Mouse (Mus musculus) midbrain, embryonic 14.5 days (tissue): Measurements from ENCODE around the gene Anks1b. TPM values are rescaled to one million over a fixed set of nuclear protein-coding genes. Genes with fewer than 3 reads are reported as not detected.

ENCODE experiments used
- ATAC-seq: fragments of 200-750 bp; cut with Nextera tagmentation; 2 replicates; pipeline ENCODE4 v1.8.0; 2017; ENCODE audit warnings: moderate number of reproducible peaks, moderate library complexity; ENCODE audit not compliant: low FRiP score, low TSS enrichment
- DNase-seq: peaks from one replicate; pipeline ENCODE4 v3.0.0-alpha.2; 2015
- H3K27ac ChIP-seq: fragments of 300-500 bp; sonication (generic); replicated peaks from 2 replicates; pipeline ENCODE4 v1.5.1; 2014; ENCODE audit warnings: mild to moderate bottlenecking, low read depth, low read length, moderate library complexity
- H3K27me3 ChIP-seq: fragments of 300-500 bp; sonication (generic); 2 replicates; pipeline ENCODE4 v1.6.1; 2014; ENCODE audit warnings: low read length, control low read depth, mixed read lengths; ENCODE audit not compliant: control insufficient read depth, insufficient read depth
- H3K36me3 ChIP-seq: fragments of 300-500 bp; sonication (generic); 2 replicates; pipeline ENCODE4 v1.6.1; 2014; ENCODE audit warnings: low read length, control low read depth; ENCODE audit not compliant: control insufficient read depth, insufficient read depth
- H3K4me1 ChIP-seq: fragments of 300-500 bp; sonication (generic); 2 replicates; pipeline ENCODE4 v1.6.1; 2014; ENCODE audit warnings: mild to moderate bottlenecking, antibody characterized with exemption, low read length, control low read depth; ENCODE audit not compliant: control insufficient read depth, insufficient read depth
- H3K4me2 ChIP-seq: fragments of 300-500 bp; sonication (generic); 2 replicates; pipeline ENCODE4 v1.6.1; 2014; ENCODE audit warnings: mild to moderate bottlenecking, low read length, moderate library complexity
- H3K4me3 ChIP-seq: fragments of 300-500 bp; sonication (generic); replicated peaks from 2 replicates; pipeline ENCODE4 v1.5.1; 2014; ENCODE audit warnings: low read depth, low read length
- H3K9ac ChIP-seq: fragments of 300-500 bp; sonication (generic); replicated peaks from 2 replicates; pipeline ENCODE4 v1.6.1; 2014; ENCODE audit warnings: mild to moderate bottlenecking, low read length, moderate library complexity
- H3K9me3 ChIP-seq: fragments of 300-500 bp; sonication (generic); 2 replicates; pipeline ENCODE4 v1.6.1; 2016; ENCODE audit warnings: low read length, control low read depth, mixed read lengths; ENCODE audit not compliant: control insufficient read depth
- WGBS: fragments of 180-500 bp; shearing (Covaris S2); extraction: QIAGEN DNeasy Blood & Tissue Kit; methylation state at CpG from one replicate; pipeline ENCODE4 v1.1.7; 2014; 5-methylcytosine and 5-hydroxymethylcytosine counted together
- polyA plus RNA-seq: library from polyadenylated mRNA; unstranded; fragments of >200 nt; fragmentation: Nextera tagmentation; extraction: Ambion mirVana; gene quantifications from 2 replicates; pipeline ENCODE4 v1.2.1, GENCODE M21; 2014

Anks1b gene
- polyA plus RNA-seq, 1 experiment from 2014 or later = 73.1 TPM

- ATAC-seq (peak; percentile 96), DNase-seq (peak; percentile 90)
- H3K9ac ChIP-seq = peak overlapping the region; percentile 71
- peak overlapping the region; percentile 93 for H3K27ac ChIP-seq
- no peaks in the 10 kb centered on the region for H3K27me3 ChIP-seq
- H3K4me3 ChIP-seq = peak overlapping the region; percentile 38
- peaks cover 7% of the 10 kb centered on the region; the same call in 1 of the 2 replicates for H3K4me1 ChIP-seq
- no peaks in the 10 kb centered on the region for H3K36me3 ChIP-seq
- H3K9me3 ChIP-seq = no peaks in the 10 kb centered on the region
- peak overlapping the region; percentile 72 for H3K4me2 ChIP-seq
- 7% methylated on average over 29 of the region's 29 CpGs for WGBS
These were observed 703.1 kb downstream of the Anks1b start for GRCm38 (mm10) chr10:90576191-90577098.

DNA sequence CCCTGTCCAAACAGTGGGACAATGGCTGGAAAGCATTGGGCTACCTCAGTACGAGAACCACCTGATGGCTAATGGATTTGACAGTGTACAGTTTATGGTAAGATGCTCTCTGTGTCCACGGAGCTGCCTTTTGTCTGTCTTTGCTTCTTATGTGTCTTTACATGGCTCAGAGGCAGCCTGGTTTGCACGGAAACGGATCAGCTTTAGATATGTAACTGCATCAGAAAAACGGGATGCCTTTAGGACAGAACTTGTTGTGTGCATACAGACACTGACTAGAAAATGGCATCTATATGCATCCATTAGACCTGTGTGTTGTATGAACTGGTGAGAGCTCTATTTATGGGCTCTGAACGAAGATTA is 703.8 kb downstream of the Anks1b start:
- H3K9ac ChIP-seq = peak overlapping the region; percentile 71
- peak overlapping the region; percentile 93 for H3K27ac ChIP-seq
- H3K27me3 ChIP-seq = no peaks in the 10 kb centered on the region
- DNase-seq (peak; percentile 66), ATAC-seq (no peak; the same call in 1 of the 2 replicates)
- peak overlapping the region; percentile 38 for H3K4me3 ChIP-seq
- no peaks in the 10 kb centered on the region for H3K36me3 ChIP-seq
- H3K4me1 ChIP-seq = peaks cover 7% of the 10 kb centered on the region; the same call in 1 of the 2 replicates
- 27% methylated on average over 6 of the region's 6 CpGs for WGBS
- H3K9me3 ChIP-seq = no peaks in the 10 kb centered on the region
- peak overlapping the region; percentile 72 for H3K4me2 ChIP-seq

DNA sequence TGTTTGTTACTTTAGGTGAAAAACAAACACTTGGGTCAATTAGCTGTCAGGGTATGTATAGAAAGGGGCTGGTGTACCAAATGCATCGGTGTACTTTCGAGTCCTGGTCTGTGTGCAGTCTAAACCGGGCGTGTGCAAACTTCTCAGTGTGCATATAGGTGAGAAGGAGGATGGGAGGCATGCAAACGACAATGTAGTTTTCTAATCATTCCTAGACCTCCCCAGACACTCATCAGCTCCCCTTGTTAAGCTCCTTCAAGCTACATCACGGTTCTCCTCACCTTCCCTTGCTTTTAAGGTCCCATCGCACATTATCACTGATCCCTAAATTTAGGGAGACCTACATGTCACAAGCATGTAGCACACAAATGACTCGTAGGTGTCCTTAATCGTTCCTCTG is 704.5 kb downstream of the Anks1b start:
- DNase-seq = peak; percentile 29
- Histone ChIP-seq H3K4me1 (peaks cover 7% of the 10 kb centered on the region; the same call in 1 of the 2 replicates), H3K4me2 (peak overlapping the region; percentile 72), H3K27ac (peak overlapping the region; percentile 93), H3K27me3 (no peaks in the 10 kb centered on the region), H3K36me3 (no peaks in the 10 kb centered on the region), H3K4me3 (peak overlapping the region; percentile 38), H3K9ac (peak overlapping the region; percentile 71), H3K9me3 (no peaks in the 10 kb centered on the region)
- 78% methylated on average over 9 of the region's 9 CpGs for WGBS
- ATAC-seq = no peak

DNA sequence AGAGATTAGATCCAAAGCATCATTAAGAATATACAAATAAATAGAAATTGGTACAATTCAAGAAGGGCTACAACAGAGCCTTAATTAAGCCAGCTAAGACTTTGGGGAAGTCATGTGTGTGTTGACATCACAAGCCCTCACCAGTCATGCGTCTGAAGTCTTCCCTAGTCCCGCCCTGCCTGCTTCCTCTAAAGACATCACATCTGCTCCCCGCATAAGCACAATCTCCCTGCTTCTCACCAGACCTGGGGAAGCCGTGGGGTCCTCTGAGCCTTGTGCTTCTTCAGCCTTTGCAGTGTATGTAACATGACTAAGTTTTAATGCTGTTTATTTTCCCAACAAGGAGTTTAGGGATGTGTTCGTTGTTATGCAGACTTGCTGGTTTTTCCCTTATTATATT is 706.7 kb downstream of the Anks1b start:
- no peaks in the 10 kb centered on the region for H3K27me3 ChIP-seq
- H3K4me2 ChIP-seq = no peak overlapping the region
- ATAC-seq = no peak
- no peak overlapping the region for H3K4me3 ChIP-seq
- no peak overlapping the region for H3K9ac ChIP-seq
- H3K4me1 ChIP-seq = peaks cover 7% of the 10 kb centered on the region; the same call in 1 of the 2 replicates
- no peak for DNase-seq
- WGBS = 86% methylated on average over 5 of the region's 5 CpGs
- H3K9me3 ChIP-seq = no peaks in the 10 kb centered on the region
- H3K27ac ChIP-seq = no peak overlapping the region
- no peaks in the 10 kb centered on the region for H3K36me3 ChIP-seq

DNA sequence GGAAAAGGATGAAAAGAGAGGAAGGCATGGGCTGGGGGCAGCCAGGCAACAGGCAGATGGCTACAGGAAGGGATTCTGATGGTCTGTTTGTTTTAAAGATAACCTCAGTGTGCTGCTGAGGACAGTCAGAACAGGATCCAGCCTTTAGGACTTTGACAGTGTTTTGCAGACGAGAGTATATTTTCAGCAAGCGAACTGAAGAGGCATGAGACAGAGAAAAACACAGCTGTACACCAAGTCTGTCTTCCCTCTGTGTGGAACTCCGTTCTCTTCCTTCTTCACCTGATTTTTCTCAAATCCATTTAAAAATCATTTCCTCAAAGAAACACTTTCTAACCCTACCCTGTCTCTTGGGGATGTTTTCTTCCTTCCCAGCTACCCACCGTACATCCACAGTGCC is 710.7 kb downstream of the Anks1b start:
- Histone ChIP-seq H3K9me3 (no peaks in the 10 kb centered on the region), H3K4me2 (no peak overlapping the region), H3K9ac (no peak overlapping the region), H3K36me3 (no peaks in the 10 kb centered on the region), H3K27me3 (no peaks in the 10 kb centered on the region), H3K27ac (no peak overlapping the region), H3K4me1 (no peaks in the 10 kb centered on the region), H3K4me3 (no peak overlapping the region)
- ATAC-seq = no peak
- WGBS = 88% methylated on average over 4 of the region's 4 CpGs
- DNase-seq = no peak

- WGBS = 9% methylated on average over 3 of the region's 3 CpGs
- H3K27ac ChIP-seq = no peak overlapping the region
- DNase-seq = peak; percentile 85
These were observed 722.8 kb downstream of the Anks1b start for GRCm38 (mm10) chr10:90596142-90596541.

GRCm38 (mm10) chr10:90596576-90596975 is 723.3 kb downstream of the Anks1b start:
- peaks cover 3% of the 10 kb centered on the region; the same call in 1 of the 2 replicates for H3K4me1 ChIP-seq
- H3K27me3 ChIP-seq = no peaks in the 10 kb centered on the region
- H3K4me3 ChIP-seq = no peak overlapping the region
- no peak overlapping the region for H3K27ac ChIP-seq
- 3% methylated on average over 3 of the region's 3 CpGs for WGBS
- H3K9me3 ChIP-seq = no peaks in the 10 kb centered on the region
- H3K9ac ChIP-seq = no peak overlapping the region
- ATAC-seq (peak; percentile 31; the same call in 1 of the 2 replicates), DNase-seq (peak; percentile 39)
- no peaks in the 10 kb centered on the region for H3K36me3 ChIP-seq
- no peak overlapping the region for H3K4me2 ChIP-seq

More at GRCm38 (mm10) chr10:90596142-90596541, 722.8 kb downstream of the Anks1b start:
- H3K27me3 ChIP-seq = no peaks in the 10 kb centered on the region
- no peaks in the 10 kb centered on the region for H3K36me3 ChIP-seq
- peaks cover 3% of the 10 kb centered on the region; the same call in 1 of the 2 replicates for H3K4me1 ChIP-seq
- no peaks in the 10 kb centered on the region for H3K9me3 ChIP-seq
- H3K9ac ChIP-seq = no peak overlapping the region
- peak; percentile 82 for ATAC-seq
- H3K4me3 ChIP-seq = no peak overlapping the region
- no peak overlapping the region for H3K4me2 ChIP-seq

DNA sequence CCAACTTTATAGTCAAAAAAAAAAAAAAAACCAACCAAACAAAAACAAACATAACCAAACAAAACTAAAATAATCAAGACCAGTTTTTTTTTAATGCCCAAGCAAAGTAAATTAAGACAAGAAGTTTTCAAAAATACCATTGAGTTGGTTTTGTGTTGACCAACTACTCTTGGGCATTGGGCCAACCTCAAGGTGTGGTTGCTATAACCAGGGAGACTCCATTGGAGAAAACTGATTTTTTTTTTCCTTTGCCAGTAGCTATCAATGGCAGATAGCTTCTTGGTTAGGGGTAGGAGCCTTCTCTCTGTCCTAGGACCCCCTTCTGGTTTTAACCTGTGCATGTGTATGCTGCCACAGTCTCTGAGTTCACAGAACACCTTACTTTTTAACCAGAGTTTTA is 725.8 kb downstream of the Anks1b start:
- ATAC-seq (no peak), DNase-seq (no peak)
- Histone ChIP-seq H3K9ac (no peak overlapping the region), H3K27ac (no peak overlapping the region), H3K36me3 (no peaks in the 10 kb centered on the region), H3K9me3 (no peaks in the 10 kb centered on the region), H3K4me3 (no peak overlapping the region), H3K4me2 (no peak overlapping the region), H3K4me1 (peaks cover 3% of the 10 kb centered on the region; the same call in 1 of the 2 replicates), H3K27me3 (no peaks in the 10 kb centered on the region)
